Mouse (Mus musculus) large intestine, adult 2 months (tissue): ENCODE measurements around the gene Brdt. TPM values are rescaled to one million over a fixed set of nuclear protein-coding genes. Genes with fewer than 3 reads are reported as not detected.
"Not testable (repeated sequence)": the region's sequence is repeated elsewhere in the genome, so short reads cannot be mapped to it uniquely, and the experiment has no call there.

ENCODE experiments used
- DNase-seq: peaks from one replicate; pipeline ENCODE4 v3.0.0-alpha.2; 2012; ENCODE audit warnings: low read depth, low spot score
- WGBS: fragments of 180-500 bp; shearing (Covaris S2); methylation state at CpG from one replicate; pipeline ENCODE4 v1.1.7; 2018; 5-methylcytosine and 5-hydroxymethylcytosine counted together
- polyA plus RNA-seq: library from polyadenylated mRNA; depleted of rRNA; stranded (reverse); fragments of >200 nt; gene quantifications from 2 replicates; pipeline ENCODE4 v1.2.3, GENCODE M21; 2012

The Brdt gene
- polyA plus RNA-seq, 1 experiment: 0.32 TPM

DNA sequence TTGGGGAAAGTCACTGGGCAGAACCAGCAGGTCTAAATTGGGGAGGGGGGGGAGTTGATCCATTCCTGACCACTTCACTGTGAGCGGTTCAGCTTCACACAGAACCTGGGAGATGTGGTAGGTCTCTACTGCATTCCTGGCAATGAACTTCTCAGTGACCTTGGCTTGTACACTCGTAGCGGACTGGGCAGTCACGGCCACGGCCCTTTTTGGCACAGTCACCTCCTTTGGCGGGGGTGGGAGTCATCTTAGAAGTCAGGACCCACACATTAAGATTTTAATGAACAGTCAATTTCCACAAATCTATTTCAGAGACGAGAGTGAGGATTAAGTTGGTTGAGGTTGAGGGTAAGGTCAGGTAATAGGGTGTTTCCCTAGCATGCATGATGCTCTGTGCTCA lies 13.8 kb upstream of the Brdt start:
- WGBS: 82% methylated on average over 7 of the region's 7 CpGs

DNA sequence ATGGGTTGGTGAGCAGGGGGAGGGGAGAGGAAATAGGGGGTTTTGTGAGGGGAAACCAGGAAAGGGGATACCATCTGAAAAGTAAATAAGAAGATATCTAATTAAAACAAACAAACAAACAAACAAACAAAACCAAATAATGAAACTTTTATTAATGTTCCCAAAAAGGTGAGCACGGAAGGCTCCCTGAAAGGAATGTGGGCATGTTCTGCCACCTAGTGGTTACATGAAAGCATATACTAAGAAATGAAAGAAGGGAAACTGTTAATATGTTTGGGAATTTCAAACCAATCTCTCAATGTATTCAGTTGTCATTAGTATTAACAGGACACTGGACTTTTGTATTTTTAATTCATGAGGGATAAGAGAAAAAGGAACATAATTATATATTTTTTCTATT lies 10.3 kb upstream of the Brdt start:
- DNase-seq: peak; percentile 14
- WGBS: 8% methylated on average over 1 of the region's 1 CpGs

More for the DNA sequence above, 13.8 kb upstream of the Brdt start:
- DNase-seq: no peak

DNA sequence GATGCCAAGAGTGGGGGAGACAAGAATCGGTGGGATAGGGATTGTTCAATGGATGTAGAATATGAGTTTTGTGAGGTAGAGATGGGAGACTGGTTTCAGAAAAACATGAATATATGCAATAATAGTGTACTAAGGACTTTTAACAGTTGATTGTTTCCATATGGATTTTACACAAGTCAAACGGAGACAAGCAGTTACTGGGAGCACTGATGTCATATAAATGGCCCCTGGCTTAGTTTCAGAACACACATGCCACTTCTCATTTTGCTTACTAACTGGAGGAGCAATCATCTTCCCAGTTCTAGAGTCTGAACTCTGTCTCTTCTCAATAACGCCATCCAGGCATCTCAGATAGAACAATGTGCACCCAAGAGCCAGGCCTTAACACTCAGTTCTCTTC lies 9.4 kb downstream of the Brdt start:
- 64% methylated on average over 3 of the region's 3 CpGs for WGBS
- no peak for DNase-seq

GRCm38 (mm10) chr5:107342891-107343290 lies 11.9 kb downstream of the Brdt start:
- no peak for DNase-seq
- WGBS: 91% methylated on average over 6 of the region's 6 CpGs

DNA sequence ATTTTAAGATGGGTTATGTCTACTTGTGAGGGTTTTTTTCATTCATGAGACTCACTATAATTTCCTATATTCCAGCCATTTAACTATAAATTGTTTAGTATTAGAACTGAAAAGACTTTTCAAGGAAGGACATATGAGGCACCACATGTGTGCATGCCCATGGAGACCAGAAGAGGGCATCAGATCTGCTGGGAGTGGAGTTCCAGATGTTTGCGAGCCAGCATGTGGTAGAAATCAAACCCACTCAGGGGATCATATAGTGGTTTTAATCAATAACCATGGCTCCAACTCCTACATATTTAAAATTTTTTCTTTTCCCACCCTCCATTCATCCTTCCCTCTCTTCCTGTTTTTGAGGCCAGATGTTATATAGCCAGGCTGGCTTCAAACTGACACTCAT lies 15.3 kb downstream of the Brdt start:
- WGBS: 27% methylated on average over 1 of the region's 1 CpGs
- DNase-seq: no peak

- WGBS: 93% methylated on average over 1 of the region's 1 CpGs
- DNase-seq: no peak
Observed at GRCm38 (mm10) chr5:107352566-107352965, 21.6 kb downstream of the Brdt start.

- DNase-seq: no peak
Observed at GRCm38 (mm10) chr5:107353981-107354380, 23.0 kb downstream of the Brdt start.

GRCm38 (mm10) chr5:107355801-107356200 lies 24.8 kb downstream of the Brdt start:
- 22% methylated on average over 1 of the region's 1 CpGs for WGBS

More at GRCm38 (mm10) chr5:107353981-107354380, 23.0 kb downstream of the Brdt start:
- 73% methylated on average over 3 of the region's 3 CpGs for WGBS

DNA sequence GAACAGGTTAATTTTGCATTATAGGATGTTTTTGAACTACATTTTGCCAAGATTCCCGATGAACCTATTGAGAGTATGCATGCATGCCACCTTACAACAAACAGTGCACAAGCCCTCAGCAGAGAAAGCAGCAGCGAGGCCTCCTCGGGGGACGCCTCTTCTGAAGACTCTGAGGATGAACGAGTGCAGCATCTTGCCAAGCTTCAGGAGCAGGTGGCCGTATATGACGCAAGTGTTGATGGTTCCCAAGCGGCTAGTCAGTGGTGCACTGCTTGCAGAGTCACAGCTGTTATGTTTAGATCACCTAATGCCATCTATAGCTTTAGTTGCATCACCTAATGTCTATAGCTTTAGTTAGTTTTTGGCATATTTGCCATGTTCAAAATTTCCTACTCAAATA lies 26.8 kb downstream of the Brdt start:
- no peak for DNase-seq
- WGBS: 80% methylated on average over 8 of the region's 8 CpGs

More at GRCm38 (mm10) chr5:107355801-107356200, 24.8 kb downstream of the Brdt start:
- no peak for DNase-seq

DNA sequence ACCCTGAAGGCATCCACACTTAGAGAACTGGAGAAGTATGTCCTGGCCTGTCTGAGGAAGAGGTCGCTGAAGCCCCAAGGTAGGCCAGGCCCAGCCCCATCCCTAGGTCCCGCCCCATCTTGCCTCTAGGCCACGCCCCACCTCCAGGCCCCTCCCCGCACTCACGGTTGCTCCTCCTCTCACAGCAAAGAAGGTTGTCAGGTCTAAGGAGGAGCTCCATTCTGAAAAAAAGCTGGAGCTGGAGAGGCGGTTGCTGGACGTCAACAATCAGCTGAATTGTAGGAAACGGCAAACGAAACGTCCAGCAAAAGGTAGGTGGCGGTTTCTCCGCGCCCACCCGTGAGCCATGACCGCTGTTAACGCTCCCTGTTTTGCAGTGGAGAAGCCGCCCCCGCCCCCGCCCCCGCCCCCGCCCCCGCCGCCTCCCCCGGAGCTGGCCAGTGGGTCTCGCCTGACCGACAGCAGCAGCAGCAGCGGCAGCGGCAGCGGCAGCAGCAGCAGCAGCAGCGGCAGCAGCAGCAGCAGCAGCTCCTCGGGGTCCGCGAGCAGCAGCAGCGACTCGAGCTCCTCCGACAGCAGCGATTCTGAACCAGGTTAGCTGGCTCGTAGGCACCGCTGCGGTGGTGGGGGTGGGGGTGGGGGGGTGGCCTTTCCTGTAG lies 28.6 kb downstream of the Brdt start:
- WGBS: under 1% methylated on average over 40 of the region's 40 CpGs

GRCm38 (mm10) chr5:107360054-107360730 lies 29.2 kb downstream of the Brdt start:
- 31% methylated on average over 9 of the region's 9 CpGs for WGBS
- DNase-seq: no peak

More for the DNA sequence above, 28.6 kb downstream of the Brdt start:
- DNase-seq: peak; percentile 68

- DNase-seq: no peak
- 73% methylated on average over 3 of the region's 3 CpGs for WGBS
Observed at GRCm38 (mm10) chr5:107370040-107370439, 39.1 kb downstream of the Brdt start.

DNA sequence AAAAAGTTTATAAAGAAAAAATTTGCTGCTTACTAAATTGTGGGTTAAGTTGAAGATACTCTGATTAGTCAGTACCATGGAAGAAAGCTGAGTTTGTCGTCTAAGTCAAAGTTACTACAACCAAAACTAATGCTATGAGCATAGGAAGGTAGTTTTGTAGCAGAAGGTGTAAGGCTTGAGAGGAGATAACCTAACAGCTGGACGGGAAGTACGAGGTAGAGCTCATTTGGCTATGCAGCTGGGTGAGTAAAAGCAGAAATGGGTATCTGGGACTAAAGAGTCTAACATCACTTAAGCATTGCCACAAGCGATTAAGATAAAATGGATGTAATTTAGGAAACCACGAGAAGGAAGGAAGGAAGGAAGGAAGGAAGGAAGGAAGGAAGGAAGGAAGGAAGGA lies 40.4 kb downstream of the Brdt start:
- no peak for DNase-seq
- WGBS: 93% methylated on average over 5 of the region's 5 CpGs

DNA sequence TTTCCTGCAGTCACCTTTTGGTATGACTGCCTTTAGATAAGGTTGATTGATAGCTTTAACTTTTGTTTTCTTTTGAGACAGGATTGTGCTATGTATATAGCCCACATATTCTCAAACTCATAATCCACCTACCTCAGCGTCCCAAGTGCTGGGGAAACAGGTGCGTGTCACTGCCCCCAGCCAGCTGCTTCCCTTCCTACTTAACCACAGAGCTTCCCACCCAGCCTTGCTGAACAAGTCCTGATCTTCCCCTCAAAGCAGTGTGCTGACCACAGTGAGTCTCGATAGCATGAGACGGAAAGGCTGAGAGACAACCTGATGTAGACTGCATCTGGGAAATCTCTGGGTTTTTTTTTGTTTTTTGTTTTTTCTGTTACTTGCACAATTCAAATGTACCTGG lies 42.3 kb downstream of the Brdt start:
- DNase-seq: no peak
- 85% methylated on average over 4 of the region's 4 CpGs for WGBS

- not testable (repeated sequence) for DNase-seq
Observed at GRCm38 (mm10) chr5:107386448-107386847, 55.5 kb downstream of the Brdt start.

DNA sequence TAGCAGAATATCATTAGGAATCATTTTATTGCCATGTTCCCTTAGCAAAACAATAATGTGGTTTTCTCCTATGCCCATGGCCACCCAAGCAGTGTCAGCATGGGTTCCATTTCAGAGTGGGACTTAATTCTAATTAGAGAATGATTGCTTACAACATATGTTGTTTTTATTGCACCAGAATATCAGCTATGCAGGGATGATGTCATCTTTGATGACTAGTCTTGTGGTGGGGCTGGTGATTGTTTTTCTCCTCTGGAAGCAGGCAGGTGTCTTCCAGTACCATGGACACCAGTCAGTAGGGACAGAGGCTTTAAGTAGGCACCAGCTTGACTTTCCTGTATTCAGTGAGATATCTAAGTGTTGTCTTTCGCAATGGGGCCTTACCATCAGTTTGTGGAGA lies 56.8 kb downstream of the Brdt start:
- 93% methylated on average over 1 of the region's 1 CpGs for WGBS
- no peak for DNase-seq

DNA sequence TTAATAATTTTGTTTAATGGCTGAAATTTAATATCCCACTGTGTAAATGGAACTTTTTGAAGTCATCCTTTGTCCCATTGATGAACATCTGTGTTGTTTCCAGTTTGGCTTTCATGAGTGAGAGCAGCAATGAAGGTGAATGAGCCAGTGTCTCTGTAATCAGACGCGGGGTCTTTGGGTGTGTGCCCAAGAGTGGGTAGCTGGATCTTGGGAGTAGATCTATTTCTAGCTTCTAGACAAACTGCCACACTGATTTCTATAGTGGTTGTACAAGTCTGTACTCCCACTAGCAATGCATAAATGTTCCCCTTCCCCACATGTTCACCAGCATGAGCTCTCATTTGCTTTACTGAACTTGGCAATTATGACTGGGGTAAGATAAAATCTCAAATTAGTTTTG lies 58.4 kb downstream of the Brdt start:
- 92% methylated on average over 2 of the region's 2 CpGs for WGBS
- no peak for DNase-seq

DNA sequence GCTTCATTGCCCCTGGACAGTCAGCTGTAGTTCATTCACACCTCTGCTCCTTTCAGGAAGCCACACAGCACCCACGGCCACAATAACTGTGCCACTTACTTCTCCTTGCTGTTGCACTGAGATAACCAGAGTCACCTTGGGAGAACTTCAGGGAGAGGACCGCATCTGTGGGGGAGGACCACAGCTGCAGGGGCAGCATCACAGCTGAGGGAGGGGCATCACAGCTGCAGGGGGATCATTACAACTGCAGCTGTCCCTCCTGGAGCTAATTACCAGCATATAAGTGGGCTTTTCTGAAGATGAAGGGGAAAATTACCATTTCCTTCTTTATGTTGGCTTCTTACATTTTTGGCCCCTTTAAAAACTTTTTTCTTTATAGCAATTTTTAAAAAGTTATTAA lies 63.5 kb downstream of the Brdt start:
- WGBS: 77% methylated on average over 2 of the region's 2 CpGs
- DNase-seq: no peak

DNA sequence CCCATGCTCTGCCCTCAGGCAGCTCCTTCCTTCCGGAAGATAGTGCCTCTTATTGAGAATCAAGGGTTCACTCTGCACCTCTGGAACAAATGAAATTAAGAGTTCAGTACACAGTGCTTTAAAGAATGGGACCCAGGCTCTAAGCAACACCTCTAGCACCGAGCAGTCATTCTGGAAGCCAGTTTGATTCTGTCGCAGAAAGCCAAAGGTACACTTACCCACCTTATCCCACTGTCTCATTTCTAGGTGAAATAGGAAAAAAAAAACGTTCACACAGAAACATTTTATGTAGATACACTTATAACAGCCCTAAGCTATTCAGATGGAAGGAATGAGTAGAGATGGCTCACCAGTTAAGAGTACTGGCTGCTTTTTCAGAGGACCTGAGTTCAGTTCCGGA lies 71.5 kb downstream of the Brdt start, which contains the start of gene Ephx4:
Gene Ephx4, plus strand, starts transcription at position 301 of the 400 bp plus-strand sequence.
- 32% methylated on average over 5 of the region's 5 CpGs for WGBS
- no peak for DNase-seq

DNA sequence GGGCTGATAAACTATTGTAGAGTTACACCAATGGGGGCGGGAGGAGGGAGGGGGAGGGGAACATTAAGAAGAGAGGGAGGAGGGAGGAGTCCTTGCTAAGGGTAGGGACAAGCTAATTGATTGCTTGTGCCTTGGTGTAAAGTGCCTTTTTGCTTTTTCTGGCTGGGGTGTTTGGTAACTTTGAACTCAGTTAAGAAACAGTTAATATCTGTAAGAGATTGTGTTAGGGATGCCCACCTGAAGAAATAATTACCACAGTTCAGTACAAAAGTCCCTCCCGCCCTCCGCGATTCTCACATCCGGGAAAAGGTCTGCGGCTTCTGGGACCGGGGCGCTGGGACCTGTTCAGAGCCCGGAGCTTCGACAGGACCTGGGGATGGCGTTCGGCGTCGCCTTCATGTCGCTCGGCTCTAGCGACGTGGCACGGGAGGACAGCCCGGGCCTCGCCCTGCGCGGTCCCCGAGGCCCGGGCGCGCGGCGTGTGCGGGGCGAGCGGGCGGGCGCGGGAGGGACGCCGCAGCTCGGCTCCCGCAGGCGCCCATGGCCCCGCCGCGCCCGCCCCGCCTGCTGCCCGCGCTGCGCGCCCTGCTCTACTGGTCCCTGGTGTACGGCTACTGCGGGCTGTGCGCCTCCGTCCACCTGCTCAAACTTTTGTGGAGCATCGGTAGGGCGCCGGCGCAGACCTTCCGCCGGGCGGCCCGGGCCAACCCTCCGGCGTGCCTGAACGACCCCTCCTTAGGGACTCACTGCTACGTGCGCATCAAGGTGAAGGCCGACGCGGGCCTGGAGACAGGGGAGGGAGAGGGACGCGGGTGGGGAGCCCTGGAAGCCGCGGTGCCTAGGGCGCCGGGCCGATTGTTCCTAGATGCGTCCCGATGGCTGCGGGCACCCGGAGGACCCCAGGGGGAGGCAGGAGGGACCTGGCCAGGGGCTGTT lies 72.3 kb downstream of the Brdt start:
- no peak for DNase-seq
- 1% methylated on average over 80 of the region's 80 CpGs for WGBS
